1 mouse cellular context compared by ENCODE assay signal in the genomic region with DNA sequence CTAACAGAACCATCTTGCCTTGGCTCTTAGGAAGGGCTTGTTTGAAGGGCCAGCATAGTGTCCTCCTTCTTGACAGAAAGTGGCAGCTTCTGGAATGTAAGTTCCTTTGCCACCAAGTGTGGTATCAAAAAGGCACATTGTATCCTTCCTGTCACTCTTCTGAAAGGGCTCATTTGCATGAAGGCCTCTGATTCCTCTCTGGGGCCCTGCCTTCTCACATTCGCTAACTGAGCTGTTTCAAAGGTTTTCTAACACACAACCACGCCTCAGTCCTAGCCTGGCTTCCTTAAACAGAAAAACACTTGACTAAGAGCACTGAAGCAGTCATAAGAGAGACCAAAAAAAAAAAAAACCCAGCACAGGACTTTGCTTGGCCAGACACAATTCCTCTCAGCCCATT.
TF ChIP-seq lines count a peak whose summit lies in the region.

No protein-coding gene starts in this region.

TF ChIP-seq in CH12.LX, 34 proteins besides CTCF, POLR2A, EP300 and RAD21 (continued from another document):
- no peak for TF ChIP-seq ZKSCAN1 (IDR thresholded peaks at IDR 0.05; ENCODE audit: borderline replicate concordance, low read depth, low read length)
- TF ChIP-seq IRF4 (IDR thresholded peaks at IDR 0.05; ENCODE audit: low read depth, low read length): peak; percentile 38; the same call in 1 of the 2 replicates
- peak; percentile 30; the same call in 1 of the 2 replicates for TF ChIP-seq ELF1 (IDR thresholded peaks at IDR 0.05; ENCODE audit: low read depth, low read length)
